ENCODE assay signal across 8 mouse cellular contexts in the genomic region with DNA sequence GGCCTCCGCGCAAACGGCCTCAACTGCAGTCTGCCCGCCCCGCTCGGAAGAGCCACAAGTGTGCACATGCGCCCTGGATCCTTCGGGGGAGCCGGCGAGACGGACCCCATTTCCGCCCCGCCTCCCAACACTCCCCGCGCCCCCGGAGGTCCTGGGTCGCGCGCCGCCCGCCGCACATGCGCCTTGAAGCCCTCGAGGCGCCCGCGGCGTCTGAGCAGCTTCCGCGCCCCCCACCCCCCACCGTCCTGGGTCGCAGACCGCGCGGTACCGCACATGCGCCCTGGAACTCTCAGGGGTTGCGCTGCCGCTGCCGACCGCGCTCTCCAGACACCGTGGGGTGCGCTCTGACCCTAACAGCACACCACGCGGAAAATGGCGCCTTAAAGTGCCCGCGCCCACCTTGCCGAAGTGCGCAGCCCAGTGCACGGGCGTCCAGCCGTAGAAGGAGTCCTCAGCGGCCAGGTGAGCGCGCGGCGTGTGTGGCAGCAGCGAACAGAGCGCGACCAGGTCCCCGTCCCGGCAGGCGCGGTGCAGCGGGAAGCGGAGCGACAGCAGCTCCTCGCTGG. TPM values are rescaled to one million over a fixed set of nuclear protein-coding genes. Genes with fewer than 3 reads are reported as not detected.
DNase-seq lines count a peak whose midpoint lies in the region; ATAC-seq lines count a peak whose summit lies in the region.

No protein-coding gene starts in this region.

- peaks cover 21% of the 10 kb centered on the region for H3K4me1 ChIP-seq in intestine, embryonic 14.5 days (replicated peaks; ENCODE audit: control insufficient read depth, insufficient read depth, low read length)

- H3K4me3 ChIP-seq in intestine, embryonic 14.5 days (ENCODE audit: low read depth, low read length) = peak overlapping the region; percentile 94

- no peaks in the 10 kb centered on the region for H3K27me3 ChIP-seq in intestine, embryonic 14.5 days (replicated peaks; ENCODE audit: control insufficient read depth, insufficient read depth, low read length)

- peak overlapping the region; percentile 97 for H3K9ac ChIP-seq in intestine, embryonic 14.5 days (ENCODE audit: low read length)

- H3K9me3 ChIP-seq in intestine, embryonic 14.5 days (ENCODE audit: control insufficient read depth, low read length) = no peaks in the 10 kb centered on the region

- DNase-seq in adrenal gland, adult 2 months = peak; percentile 93
- peak; percentile 95 for DNase-seq in embryo, embryonic 10 days (ENCODE audit: low spot score)
- DNase-seq in gastrocnemius, postnatal 14 days = peak; percentile 91
- DNase-seq in intestine, embryonic 14.5 days (ENCODE audit: low spot score) = peak; percentile 91
- DNase-seq in left cerebral cortex, postnatal 25 days (ENCODE audit: low spot score in 2 of 2) = peak; percentile 86 to 88
- peak; percentile 94 for DNase-seq in mesoderm, embryonic 11.5 days (ENCODE audit: low read depth, low spot score)
- peak; percentile 88 for DNase-seq in right cerebral cortex, postnatal 4 days
- peak; percentile 91 for DNase-seq in yolk sac, embryonic 10.5 days (ENCODE audit: low spot score)

- peak; percentile 83 for ATAC-seq in intestine, embryonic 14.5 days (replicated peaks; ENCODE audit: low FRiP score, low TSS enrichment, low read depth)

- H3K27ac ChIP-seq in intestine, embryonic 14.5 days (ENCODE audit: low read depth) = peak overlapping the region; percentile 98

- under 1% methylated on average over 70 of the region's 70 CpGs for WGBS in intestine, embryonic 14.5 days

- H3K36me3 ChIP-seq in intestine, embryonic 14.5 days (ENCODE audit: control insufficient read depth, insufficient read depth, low read length) = peaks cover 26% of the 10 kb centered on the region

- H3K4me2 ChIP-seq in intestine, embryonic 14.5 days (ENCODE audit: low read length) = peak overlapping the region; percentile 90

- intact Hi-C loops in gastrocnemius, postnatal 14 days (cut with DNase I; ENCODE audit: low total_unique reads) = no loop called here
- intact Hi-C loops in left cerebral cortex, postnatal 25 days (cut with DNase I) = loop anchor here (1.0 to 5.0 kb wide), 3 partner anchors 67 to 93 kb away; partner anchors contain the start of gene 1700016D06Rik

RNA-seq across cellular contexts. Expression of gene Ankrd10, which starts 0.5 kb away (rescaled TPM):
- 10 to 100 TPM; 36.0 to 44.7 TPM for total RNA-seq in adrenal gland, adult 2 months (2021)
- 73.3 and 75.3 TPM in 2 replicates for polyA plus RNA-seq in adrenal gland, adult 2 months (2012; rRNA removed)
- total RNA-seq in gastrocnemius, postnatal 14 days (2021) = 10 to 100 TPM; 24.4 to 25.2 TPM
- 103 and 119 TPM in 2 replicates for polyA plus RNA-seq in intestine, embryonic 14.5 days (2014; fragmentation: Nextera tagmentation; extraction: Ambion mirVana)
- 10 to 100 TPM; 44.9 to 59.9 TPM for total RNA-seq in left cerebral cortex, postnatal 25 days (2021)

Comparison
In these comparisons a context has a peak if more than half of its experiments do, and no peak if none do; other contexts are left out.
1. Peak in every context shown above with its lines: DNase-seq, ATAC-seq, H3K4me3 ChIP-seq and H3K27ac ChIP-seq.